Mouse (Mus musculus) T-helper 1 cell (primary cell): ENCODE data around the gene Slc13a4.

ENCODE experiments used
- in situ Hi-C: fragments of 300-600 bp; cut with MboI, MseI; formaldehyde crosslinking; loops from one replicate; pipeline ENCODE4 v1.15.1; 2025; ENCODE audit warnings: high pct_unique_total_duplicates

The Slc13a4 gene

DNA sequence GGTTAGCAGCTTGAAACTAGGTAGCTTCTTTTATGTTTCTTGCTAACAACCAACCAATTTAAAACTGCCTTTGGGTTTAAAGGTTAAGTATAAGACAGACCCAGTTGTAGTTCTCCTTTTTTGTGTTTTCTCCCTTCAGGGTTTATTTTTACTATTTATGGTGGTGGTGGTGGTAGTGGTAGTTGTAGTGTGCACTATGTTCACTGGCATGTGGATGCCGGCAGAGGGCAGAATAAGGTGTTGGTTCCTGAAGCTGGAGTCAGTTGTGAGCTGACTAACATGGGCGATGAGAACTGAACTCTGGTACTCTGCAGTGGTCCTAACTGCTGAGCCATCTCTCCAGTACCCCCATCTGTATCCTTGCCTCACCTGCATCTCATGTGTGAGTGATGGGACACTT is 49.0 kb downstream of the Slc13a4 start:
- in situ Hi-C loops: no loop called here

DNA sequence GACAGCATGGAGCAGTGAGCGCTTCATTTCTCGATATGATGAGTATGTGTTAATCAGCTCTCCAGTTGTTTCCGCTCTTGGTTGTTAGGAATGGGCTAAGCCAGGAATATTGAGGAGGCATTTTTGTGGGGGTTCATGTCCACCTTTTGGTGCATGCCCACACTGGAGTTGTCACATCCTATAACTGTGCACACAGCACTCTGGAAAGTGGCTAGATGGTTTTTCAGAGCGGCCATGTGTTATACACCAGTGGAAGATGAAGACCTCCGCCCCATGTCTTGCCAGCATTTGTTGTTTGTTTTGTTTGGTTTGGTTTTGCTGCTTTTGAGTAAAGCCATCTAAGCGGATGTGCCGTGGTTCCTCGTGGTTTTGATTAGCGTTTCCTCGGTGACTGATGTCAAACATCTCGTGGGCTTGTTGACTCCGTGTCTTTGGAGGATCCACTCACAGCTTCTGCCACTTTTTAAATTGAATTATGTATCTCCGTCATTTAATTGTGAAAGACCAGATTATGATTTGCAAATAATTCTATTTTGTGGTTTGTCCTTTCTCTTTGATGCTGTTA is 50.2 kb downstream of the Slc13a4 start:
- in situ Hi-C loops: no loop called here

DNA sequence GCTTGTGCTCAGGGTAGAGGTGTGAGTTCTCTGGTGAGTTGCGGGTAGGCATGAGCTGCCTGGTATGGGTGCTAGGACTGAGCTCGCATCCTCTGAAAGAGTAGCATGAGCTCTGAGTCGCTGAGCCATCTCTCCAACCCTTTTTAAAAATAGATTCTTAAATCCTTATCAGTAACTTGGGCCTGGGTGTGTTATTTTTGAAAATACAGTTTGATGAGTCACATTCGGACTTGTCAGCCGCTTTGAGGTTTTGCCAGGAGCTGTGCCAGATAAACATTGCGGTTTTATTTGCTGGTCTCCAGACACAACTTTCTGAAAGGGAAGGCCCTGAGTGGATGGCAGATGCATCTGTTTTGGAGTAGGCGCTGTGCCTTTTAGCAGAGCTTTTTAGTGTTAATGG is 51.2 kb downstream of the Slc13a4 start:
- in situ Hi-C loops: no loop called here

GRCm38 (mm10) chr6:35255017-35255416 is 52.9 kb downstream of the Slc13a4 start:
- in situ Hi-C loops: no loop called here

- in situ Hi-C loops: no loop called here
Observed at GRCm38 (mm10) chr6:35254136-35254904, 53.6 kb downstream of the Slc13a4 start.

- in situ Hi-C loops: no loop called here
Observed at GRCm38 (mm10) chr6:35253474-35253873, 54.5 kb downstream of the Slc13a4 start.

- in situ Hi-C loops: no loop called here
Observed at GRCm38 (mm10) chr6:35252477-35253346, 55.2 kb downstream of the Slc13a4 start.

GRCm38 (mm10) chr6:35251807-35252476 is 56.0 kb downstream of the Slc13a4 start:
- in situ Hi-C loops: no loop called here

GRCm38 (mm10) chr6:35245086-35245485 is 62.8 kb downstream of the Slc13a4 start:
- in situ Hi-C loops: no loop called here

DNA sequence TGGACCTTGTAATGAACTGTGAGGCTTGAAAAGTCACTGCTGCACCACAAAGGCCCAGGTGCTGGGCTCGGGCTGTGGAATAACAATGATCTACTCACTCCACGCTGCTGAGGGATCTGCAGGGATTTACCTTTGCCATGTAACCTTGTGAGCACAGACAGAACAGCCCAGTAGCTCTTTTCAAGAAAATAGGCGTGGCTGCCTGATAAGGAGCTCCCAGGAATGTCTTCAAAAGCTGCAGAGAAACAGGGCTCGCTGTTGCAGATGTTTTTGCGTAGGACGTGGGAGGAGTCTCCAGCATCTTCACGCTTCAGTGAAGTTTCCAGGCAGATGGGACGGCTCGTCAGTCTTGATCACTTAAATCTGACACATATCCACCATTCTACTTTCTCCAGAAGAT is 63.9 kb downstream of the Slc13a4 start:
- in situ Hi-C loops: loop anchor here (5.0 kb wide), 1 partner anchor 37 kb away; no protein-coding TSS in a partner anchor

DNA sequence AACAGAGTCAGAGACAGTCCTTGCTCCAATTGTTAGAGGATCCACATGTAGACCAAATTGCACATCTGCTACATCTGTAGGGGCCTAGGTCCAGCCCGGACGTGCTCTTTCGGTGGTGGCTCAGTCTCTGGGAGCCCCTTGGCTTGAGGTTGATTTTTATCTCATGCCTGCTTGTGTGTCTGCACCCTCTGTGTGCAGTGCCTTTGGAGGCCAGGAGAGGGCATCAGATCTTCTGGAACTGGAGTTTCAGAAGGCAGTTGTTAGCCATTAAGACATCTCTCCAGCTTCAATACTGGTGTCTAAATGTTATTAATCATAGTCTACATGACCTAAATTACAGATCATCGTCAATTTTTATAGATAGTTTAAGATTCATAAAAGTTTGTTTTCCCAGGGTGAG is 64.7 kb downstream of the Slc13a4 start:
- in situ Hi-C loops: loop anchor here (5.0 kb wide), 1 partner anchor 36 kb away; no protein-coding TSS in a partner anchor

GRCm38 (mm10) chr6:35236108-35236785 is 71.7 kb downstream of the Slc13a4 start:
- in situ Hi-C loops: no loop called here

DNA sequence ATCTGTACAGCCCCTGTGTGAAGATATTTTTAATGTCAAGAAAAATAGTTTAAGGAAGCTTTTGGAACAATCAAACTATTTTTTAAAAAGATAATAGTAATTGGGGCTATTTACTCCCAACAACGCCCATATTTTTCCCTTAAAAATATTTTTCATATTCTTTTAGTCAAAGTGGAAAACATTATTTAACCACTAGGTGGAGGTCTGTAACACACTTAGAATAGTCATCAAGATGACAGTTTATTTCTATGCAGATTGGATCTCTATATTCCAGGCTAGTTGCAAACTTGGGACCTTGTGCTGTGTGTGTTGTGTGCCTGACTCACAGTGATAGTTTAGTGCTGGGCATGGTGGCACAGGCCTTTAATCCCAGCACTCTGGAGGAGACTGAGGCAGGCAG is 78.5 kb downstream of the Slc13a4 start:
- in situ Hi-C loops: no loop called here

DNA sequence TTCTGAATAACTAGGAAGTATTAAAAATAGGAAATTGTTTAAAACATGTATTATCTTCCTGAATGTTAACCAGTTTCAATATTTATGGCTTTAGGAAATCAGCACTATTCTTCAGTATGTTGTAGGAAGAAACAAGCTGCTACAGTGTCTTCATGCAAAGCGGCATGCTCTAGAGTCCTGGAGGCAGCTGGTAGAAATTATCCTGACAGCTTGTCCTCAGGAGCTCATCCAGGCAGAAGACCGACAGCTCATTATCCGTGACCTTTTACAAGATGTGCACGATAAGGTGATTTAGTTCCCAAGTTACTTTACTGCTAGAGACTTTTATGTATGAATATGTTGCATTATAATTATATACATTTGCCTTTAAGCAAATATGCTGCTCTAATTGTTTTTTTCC is 82.2 kb downstream of the Slc13a4 start:
- in situ Hi-C loops: no loop called here
